Mouse (Mus musculus) small intestine, adult 2 months (tissue): Measurements from ENCODE around the gene Gpr161.

Source experiments
- CTCF ChIP-seq: fragments of 200-500 bp; IDR thresholded peaks from 2 replicates; pipeline ENCODE4 v1.5.1; 2012; ENCODE audit warnings: low read depth, mild to moderate bottlenecking, control low read depth, inconsistent platforms, low read length, moderate library complexity, mixed read lengths; ENCODE audit not compliant: insufficient replicate concordance, insufficient read length; ENCODE audit errors: extremely low read depth
- POLR2A ChIP-seq: fragments of 200-500 bp; IDR thresholded peaks from 2 replicates; pipeline ENCODE4 v1.6.1; 2012; ENCODE audit warnings: low read depth, mild to moderate bottlenecking, control low read depth, inconsistent platforms, low read length, moderate library complexity

- no peak for TF ChIP-seq POLR2A
- no peak for TF ChIP-seq CTCF
Observed at GRCm38 (mm10) chr1:165303209-165303608, 7.6 kb downstream of the Gpr161 start.
